Mouse (Mus musculus): Measurements from ENCODE around the gene Gm45208. TPM values are rescaled to one million over a fixed set of nuclear protein-coding genes. Genes with fewer than 3 reads are reported as not detected.
A peak's percentile ranks its signal among the peaks of the same experiment; 100 is the strongest.

Gm45208 gene
- 0.44 and 0.66 TPM in 2 replicates for polyA plus RNA-seq (2015; fragmentation: Nextera tagmentation; extraction: Ambion mirVana)

- ATAC-seq (ENCODE audit: insufficient number of reproducible peaks, low FRiP score, low TSS enrichment, low read depth): peak; percentile 81
- H3K9ac ChIP-seq: peak within 1 kb of the TSS; percentile 39
- no peaks in the 10 kb centered on the region for H3K9me3 ChIP-seq (replicated peaks)
- H3K27ac ChIP-seq (replicated peaks): peak within 1 kb of the TSS; percentile 95
- peak within 1 kb of the TSS; percentile 56 for H3K4me2 ChIP-seq (replicated peaks)
- peak within 1 kb of the TSS; percentile 59 for H3K4me3 ChIP-seq (replicated peaks)
- no peaks in the 10 kb centered on the region for H3K4me1 ChIP-seq
- 21% methylated on average over 22 of the region's 22 CpGs for WGBS
- H3K27me3 ChIP-seq: no peaks in the 10 kb centered on the region
- 0 out of 2 replicates have a peak, but pooled peaks cover 7% of the 10 kb centered on the region for H3K36me3 ChIP-seq
Observed at GRCm38 (mm10) chrX:7721514-7722281, at the start of gene Gm45208. Gm45208 (plus strand) TSS chrX:7722245.

- H3K4me1 ChIP-seq: 0 out of 2 replicates have a peak, but pooled peaks cover 7% of the 10 kb centered on the region
- no peak for ATAC-seq (ENCODE audit: insufficient number of reproducible peaks, low FRiP score, low TSS enrichment, low read depth)
- H3K4me3 ChIP-seq (replicated peaks): no peak overlapping the region
- H3K27me3 ChIP-seq: no peaks in the 10 kb centered on the region
- H3K36me3 ChIP-seq: peaks cover 5% of the 10 kb centered on the region; the same call in 1 of the 2 replicates
- no peak overlapping the region for H3K9ac ChIP-seq
- no peak overlapping the region for H3K27ac ChIP-seq (replicated peaks)
- 47% methylated on average over 6 of the region's 6 CpGs for WGBS
- no peaks in the 10 kb centered on the region for H3K9me3 ChIP-seq (replicated peaks)
- no peak overlapping the region for H3K4me2 ChIP-seq (replicated peaks)
Observed at GRCm38 (mm10) chrX:7672739-7673138, 49.3 kb upstream of the Gm45208 start.

GRCm38 (mm10) chrX:7673578-7674281 is 48.3 kb upstream of the Gm45208 start:
- H3K9me3 ChIP-seq (replicated peaks): no peaks in the 10 kb centered on the region
- no peak overlapping the region for H3K4me3 ChIP-seq (replicated peaks)
- ATAC-seq (ENCODE audit: insufficient number of reproducible peaks, low FRiP score, low TSS enrichment, low read depth): peak; percentile 34; the same call in 1 of the 2 replicates
- 0 out of 2 replicates have a peak, but pooled peaks cover 7% of the 10 kb centered on the region for H3K4me1 ChIP-seq
- no peak overlapping the region for H3K9ac ChIP-seq
- peak overlapping the region; percentile 80 for H3K27ac ChIP-seq (replicated peaks)
- H3K4me2 ChIP-seq (replicated peaks): peak overlapping the region; percentile 48
- WGBS: 34% methylated on average over 12 of the region's 12 CpGs
- H3K27me3 ChIP-seq: no peaks in the 10 kb centered on the region
- peaks cover 5% of the 10 kb centered on the region; the same call in 1 of the 2 replicates for H3K36me3 ChIP-seq

GRCm38 (mm10) chrX:7674284-7675000 is 47.6 kb upstream of the Gm45208 start:
- Histone ChIP-seq H3K4me2 (replicated peaks) (peak overlapping the region; percentile 48), H3K27me3 (no peaks in the 10 kb centered on the region), H3K27ac (replicated peaks) (peak overlapping the region; percentile 80), H3K9me3 (replicated peaks) (no peaks in the 10 kb centered on the region), H3K4me1 (0 out of 2 replicates have a peak, but pooled peaks cover 7% of the 10 kb centered on the region), H3K4me3 (replicated peaks) (peak overlapping the region; percentile 34), H3K36me3 (no peaks in the 10 kb centered on the region), H3K9ac (no peak overlapping the region)
- 24% methylated on average over 28 of the region's 28 CpGs for WGBS
- ATAC-seq (ENCODE audit: insufficient number of reproducible peaks, low FRiP score, low TSS enrichment, low read depth): peak; percentile 9; the same call in 1 of the 2 replicates

GRCm38 (mm10) chrX:7675001-7675380 is 47.1 kb upstream of the Gm45208 start:
- H3K4me3 ChIP-seq (replicated peaks): peak overlapping the region; percentile 34
- peak overlapping the region; percentile 48 for H3K4me2 ChIP-seq (replicated peaks)
- H3K4me1 ChIP-seq: 0 out of 2 replicates have a peak, but pooled peaks cover 7% of the 10 kb centered on the region
- H3K27me3 ChIP-seq: no peaks in the 10 kb centered on the region
- H3K36me3 ChIP-seq: no peaks in the 10 kb centered on the region
- peak overlapping the region; percentile 80 for H3K27ac ChIP-seq (replicated peaks)
- ATAC-seq (ENCODE audit: insufficient number of reproducible peaks, low FRiP score, low TSS enrichment, low read depth): no peak
- H3K9ac ChIP-seq: no peak overlapping the region
- H3K9me3 ChIP-seq (replicated peaks): no peaks in the 10 kb centered on the region
- 21% methylated on average over 10 of the region's 10 CpGs for WGBS

GRCm38 (mm10) chrX:7678986-7679385 is 43.1 kb upstream of the Gm45208 start:
- Histone ChIP-seq H3K4me3 (replicated peaks) (no peak overlapping the region), H3K36me3 (no peaks in the 10 kb centered on the region), H3K9me3 (replicated peaks) (no peaks in the 10 kb centered on the region), H3K4me1 (0 out of 2 replicates have a peak, but pooled peaks cover 7% of the 10 kb centered on the region), H3K27me3 (no peaks in the 10 kb centered on the region), H3K9ac (no peak overlapping the region), H3K4me2 (replicated peaks) (no peak overlapping the region), H3K27ac (replicated peaks) (no peak overlapping the region)
- WGBS: 40% methylated on average over 3 of the region's 3 CpGs
- ATAC-seq (ENCODE audit: insufficient number of reproducible peaks, low FRiP score, low TSS enrichment, low read depth): no peak

GRCm38 (mm10) chrX:7679405-7680056 is 42.5 kb upstream of the Gm45208 start:
- Histone ChIP-seq H3K9ac (no peak overlapping the region), H3K9me3 (replicated peaks) (no peaks in the 10 kb centered on the region), H3K4me2 (replicated peaks) (peak overlapping the region; percentile 56), H3K4me3 (replicated peaks) (peak overlapping the region; percentile 32), H3K27me3 (no peaks in the 10 kb centered on the region), H3K4me1 (0 out of 2 replicates have a peak, but pooled peaks cover 5% of the 10 kb centered on the region), H3K27ac (replicated peaks) (no peak overlapping the region; the same call in 1 of the 2 replicates), H3K36me3 (no peaks in the 10 kb centered on the region)
- WGBS: 18% methylated on average over 27 of the region's 27 CpGs
- ATAC-seq (ENCODE audit: insufficient number of reproducible peaks, low FRiP score, low TSS enrichment, low read depth): peak; percentile 92

GRCm38 (mm10) chrX:7680057-7680412 is 42.0 kb upstream of the Gm45208 start:
- Histone ChIP-seq H3K27ac (replicated peaks) (no peak overlapping the region), H3K27me3 (no peaks in the 10 kb centered on the region), H3K4me3 (replicated peaks) (peak overlapping the region; percentile 32), H3K36me3 (no peaks in the 10 kb centered on the region), H3K4me1 (0 out of 2 replicates have a peak, but pooled peaks cover under 1% of the 10 kb centered on the region), H3K9me3 (replicated peaks) (no peaks in the 10 kb centered on the region), H3K4me2 (replicated peaks) (peak overlapping the region; percentile 56), H3K9ac (no peak overlapping the region)
- 0 out of 2 replicates have a peak, but pooled peaks have one; percentile 31 for ATAC-seq (ENCODE audit: insufficient number of reproducible peaks, low FRiP score, low TSS enrichment, low read depth)
- 16% methylated on average over 12 of the region's 12 CpGs for WGBS

- 63% methylated on average over 14 of the region's 14 CpGs for WGBS
- no peak within 1 kb of the TSS for H3K9ac ChIP-seq
- no peak for ATAC-seq (ENCODE audit: insufficient number of reproducible peaks, low FRiP score, low TSS enrichment, low read depth)
- no peak within 1 kb of the TSS for H3K27ac ChIP-seq (replicated peaks)
- H3K4me3 ChIP-seq (replicated peaks): peak within 1 kb of the TSS; percentile 32
- H3K36me3 ChIP-seq: no peaks in the 10 kb centered on the region
- H3K9me3 ChIP-seq (replicated peaks): no peaks in the 10 kb centered on the region
- H3K4me1 ChIP-seq: no peaks in the 10 kb centered on the region
- H3K27me3 ChIP-seq: no peaks in the 10 kb centered on the region
- peak within 1 kb of the TSS; percentile 56 for H3K4me2 ChIP-seq (replicated peaks)
Observed at GRCm38 (mm10) chrX:7680864-7681263, 41.2 kb upstream of the Gm45208 start, which contains the start of gene Magix. Magix (minus strand) TSS chrX:7681251.

GRCm38 (mm10) chrX:7688321-7688720 is 33.7 kb upstream of the Gm45208 start:
- Histone ChIP-seq H3K9me3 (replicated peaks) (no peaks in the 10 kb centered on the region), H3K4me3 (replicated peaks) (no peak overlapping the region), H3K4me1 (no peaks in the 10 kb centered on the region), H3K4me2 (replicated peaks) (no peak overlapping the region), H3K36me3 (no peaks in the 10 kb centered on the region), H3K27ac (replicated peaks) (no peak overlapping the region), H3K9ac (no peak overlapping the region), H3K27me3 (no peaks in the 10 kb centered on the region)
- WGBS: 77% methylated on average over 2 of the region's 2 CpGs
- ATAC-seq (ENCODE audit: insufficient number of reproducible peaks, low FRiP score, low TSS enrichment, low read depth): no peak

Measured in embryonic facial prominence, embryonic 15.5 days (tissue).